Mouse (Mus musculus): ENCODE results near the gene Mau2. TPM values are rescaled to one million over a fixed set of nuclear protein-coding genes. Genes with fewer than 3 reads are reported as not detected.

Mau2 gene
- polyA plus RNA-seq, 1 experiment from 2014 or later = 54.2 TPM

- H3K9ac ChIP-seq = no peak overlapping the region
- H3K27me3 ChIP-seq = no peaks in the 10 kb centered on the region
- H3K9me3 ChIP-seq = no peaks in the 10 kb centered on the region
- peaks cover 4% of the 10 kb centered on the region; the same call in 1 of the 2 replicates for H3K36me3 ChIP-seq
- ATAC-seq (ENCODE audit: insufficient number of reproducible peaks, low FRiP score, low TSS enrichment, low read depth) = no peak
- no peak overlapping the region for H3K4me3 ChIP-seq
- peaks cover 17% of the 10 kb centered on the region for H3K4me1 ChIP-seq
- H3K27ac ChIP-seq = no peak overlapping the region
- H3K4me2 ChIP-seq = no peak overlapping the region
- WGBS = 54% methylated on average over 4 of the region's 4 CpGs
Observed at GRCm38 (mm10) chr8:69967291-69967933, 75.1 kb downstream of the Mau2 start.

Other genes starting within 250 kb of the Mau2 start
- gene Gmip, start 234.1 kb downstream of the Mau2 start, polyA plus RNA-seq (2015; fragmentation: Nextera tagmentation; extraction: Ambion mirVana) = 10.4 and 10.8 TPM in 2 replicates
- 0.36 and 0.45 TPM in 2 replicates for gene Lpar2, start 220.3 kb downstream of the Mau2 start, polyA plus RNA-seq (2015; fragmentation: Nextera tagmentation; extraction: Ambion mirVana)
- 4.3 and 4.7 TPM in 2 replicates for gene Pbx4, start 210.2 kb downstream of the Mau2 start, polyA plus RNA-seq (2015; fragmentation: Nextera tagmentation; extraction: Ambion mirVana)
- gene Cilp2, start 155.0 kb downstream of the Mau2 start, polyA plus RNA-seq (2015; fragmentation: Nextera tagmentation; extraction: Ambion mirVana) = 2.9 and 3.7 TPM in 2 replicates
- gene Tssk6, start 140.6 kb downstream of the Mau2 start, polyA plus RNA-seq (2015; fragmentation: Nextera tagmentation; extraction: Ambion mirVana) = 3.2 and 4.2 TPM in 2 replicates
- gene Ndufa13, start 140.2 kb downstream of the Mau2 start, polyA plus RNA-seq (2015; fragmentation: Nextera tagmentation; extraction: Ambion mirVana) = 168 and 176 TPM in 2 replicates
- gene Yjefn3, start 140.0 kb downstream of the Mau2 start, polyA plus RNA-seq (2015; fragmentation: Nextera tagmentation; extraction: Ambion mirVana) = 3.7 and 6.4 TPM in 2 replicates
- 36.3 and 39.7 TPM in 2 replicates for gene Gatad2a, start 46.4 kb downstream of the Mau2 start, polyA plus RNA-seq (2015; fragmentation: Nextera tagmentation; extraction: Ambion mirVana)
- gene Sugp1, start 79 bp upstream of the Mau2 start, polyA plus RNA-seq (2015; fragmentation: Nextera tagmentation; extraction: Ambion mirVana) = 41.9 and 43.7 TPM in 2 replicates
- 0.61 and 0.91 TPM in 2 replicates for gene Tm6sf2, start 30.2 kb upstream of the Mau2 start, polyA plus RNA-seq (2015; fragmentation: Nextera tagmentation; extraction: Ambion mirVana)
- 0.19 and 0.24 TPM in 2 replicates for gene Hapln4, start 40.7 kb upstream of the Mau2 start, polyA plus RNA-seq (2015; fragmentation: Nextera tagmentation; extraction: Ambion mirVana)
- 0.35 and 0.50 TPM in 2 replicates for gene Ncan, start 78.1 kb upstream of the Mau2 start, polyA plus RNA-seq (2015; fragmentation: Nextera tagmentation; extraction: Ambion mirVana)
- gene Nr2c2ap, start 88.6 kb upstream of the Mau2 start, polyA plus RNA-seq (2015; fragmentation: Nextera tagmentation; extraction: Ambion mirVana) = 31.2 and 33.3 TPM in 2 replicates
- gene Rfxank, start 96.4 kb upstream of the Mau2 start, polyA plus RNA-seq (2015; fragmentation: Nextera tagmentation; extraction: Ambion mirVana) = 20.2 and 20.9 TPM in 2 replicates
- gene Borcs8, start 96.8 kb upstream of the Mau2 start, polyA plus RNA-seq (2015; fragmentation: Nextera tagmentation; extraction: Ambion mirVana) = 54.1 and 55.2 TPM in 2 replicates
- gene Mef2b, start 97.0 kb upstream of the Mau2 start, polyA plus RNA-seq (2015; fragmentation: Nextera tagmentation; extraction: Ambion mirVana) = 0.19 and 0.48 TPM in 2 replicates
- 64.9 and 74.3 TPM in 2 replicates for gene Tmem161a, start 129.6 kb upstream of the Mau2 start, polyA plus RNA-seq (2015; fragmentation: Nextera tagmentation; extraction: Ambion mirVana)
- gene Slc25a42, start 169.6 kb upstream of the Mau2 start, polyA plus RNA-seq (2015; fragmentation: Nextera tagmentation; extraction: Ambion mirVana) = 5.7 and 5.8 TPM in 2 replicates
- gene Sugp2, start 191.5 kb upstream of the Mau2 start, polyA plus RNA-seq (2015; fragmentation: Nextera tagmentation; extraction: Ambion mirVana) = 26.1 and 26.9 TPM in 2 replicates
- gene Armc6, start 191.7 kb upstream of the Mau2 start, polyA plus RNA-seq (2015; fragmentation: Nextera tagmentation; extraction: Ambion mirVana) = 32.7 and 33.0 TPM in 2 replicates
- gene Homer3, start 240.1 kb upstream of the Mau2 start, polyA plus RNA-seq (2015; fragmentation: Nextera tagmentation; extraction: Ambion mirVana) = 36.0 and 40.7 TPM in 2 replicates